Mouse (Mus musculus): ENCODE data around the gene Slc6a11. TPM values are rescaled to one million over a fixed set of nuclear protein-coding genes. Genes with fewer than 3 reads are reported as not detected.

The Slc6a11 gene
- polyA plus RNA-seq, 1 experiment from 2014 or later = 0.70 TPM

- ATAC-seq (ENCODE audit: low read depth) (no peak), DNase-seq (ENCODE audit: low spot score) (no peak)
- Histone ChIP-seq H3K4me2 (ENCODE audit: low read depth, low read length) (no peak overlapping the region), H3K27ac (replicated peaks; ENCODE audit: low read depth, low read length) (no peak overlapping the region), H3K36me3 (ENCODE audit: control insufficient read depth, insufficient read depth, low read length) (no peaks in the 10 kb centered on the region), H3K4me1 (ENCODE audit: control insufficient read depth, insufficient read depth, low read length) (no peaks in the 10 kb centered on the region), H3K9ac (ENCODE audit: low read depth, low read length) (no peak overlapping the region), H3K4me3 (ENCODE audit: low read depth, low read length) (no peak overlapping the region), H3K9me3 (ENCODE audit: control insufficient read depth, low read length) (no peaks in the 10 kb centered on the region), H3K27me3 (replicated peaks; ENCODE audit: control insufficient read depth, insufficient read depth, low read length) (no peaks in the 10 kb centered on the region)
- 80% methylated on average over 8 of the region's 8 CpGs for WGBS
These were observed 57.8 kb downstream of the Slc6a11 start for GRCm38 (mm10) chr6:114188869-114189268.

- DNase-seq (ENCODE audit: low spot score) = no peak
- ATAC-seq (ENCODE audit: low read depth) = no peak
- Histone ChIP-seq H3K9ac (ENCODE audit: low read depth, low read length) (no peak overlapping the region), H3K36me3 (ENCODE audit: control insufficient read depth, insufficient read depth, low read length) (no peaks in the 10 kb centered on the region), H3K4me1 (ENCODE audit: control insufficient read depth, insufficient read depth, low read length) (no peaks in the 10 kb centered on the region), H3K4me2 (ENCODE audit: low read depth, low read length) (no peak overlapping the region), H3K9me3 (ENCODE audit: control insufficient read depth, low read length) (no peaks in the 10 kb centered on the region), H3K4me3 (ENCODE audit: low read depth, low read length) (no peak overlapping the region), H3K27ac (replicated peaks; ENCODE audit: low read depth, low read length) (no peak overlapping the region), H3K27me3 (replicated peaks; ENCODE audit: control insufficient read depth, insufficient read depth, low read length) (no peaks in the 10 kb centered on the region)
These were observed 65.0 kb downstream of the Slc6a11 start for GRCm38 (mm10) chr6:114195998-114196397.

- no peak overlapping the region for H3K4me2 ChIP-seq (ENCODE audit: low read depth, low read length)
- WGBS = 58% methylated on average over 9 of the region's 9 CpGs
- H3K4me1 ChIP-seq (ENCODE audit: control insufficient read depth, insufficient read depth, low read length) = no peaks in the 10 kb centered on the region
- ATAC-seq (ENCODE audit: low read depth) (no peak), DNase-seq (ENCODE audit: low spot score) (peak; percentile 5)
- H3K27me3 ChIP-seq (replicated peaks; ENCODE audit: control insufficient read depth, insufficient read depth, low read length) = no peaks in the 10 kb centered on the region
- H3K9ac ChIP-seq (ENCODE audit: low read depth, low read length) = no peak overlapping the region
- no peaks in the 10 kb centered on the region for H3K9me3 ChIP-seq (ENCODE audit: control insufficient read depth, low read length)
- no peaks in the 10 kb centered on the region for H3K36me3 ChIP-seq (ENCODE audit: control insufficient read depth, insufficient read depth, low read length)
- H3K4me3 ChIP-seq (ENCODE audit: low read depth, low read length) = no peak overlapping the region
- no peak overlapping the region for H3K27ac ChIP-seq (replicated peaks; ENCODE audit: low read depth, low read length)
These were observed 68.3 kb downstream of the Slc6a11 start for GRCm38 (mm10) chr6:114199200-114199845.

GRCm38 (mm10) chr6:114204557-114204956 is 73.5 kb downstream of the Slc6a11 start:
- no peak for ATAC-seq (ENCODE audit: low read depth)

GRCm38 (mm10) chr6:114208296-114208695 is 77.3 kb downstream of the Slc6a11 start:
- H3K27me3 ChIP-seq (replicated peaks; ENCODE audit: control insufficient read depth, insufficient read depth, low read length) = no peaks in the 10 kb centered on the region
- DNase-seq (ENCODE audit: low spot score) (peak; percentile 1), ATAC-seq (ENCODE audit: low read depth) (no peak; the same call in 1 of the 2 replicates)
- no peak overlapping the region for H3K27ac ChIP-seq (replicated peaks; ENCODE audit: low read depth, low read length)
- H3K4me2 ChIP-seq (ENCODE audit: low read depth, low read length) = no peak overlapping the region
- H3K4me3 ChIP-seq (ENCODE audit: low read depth, low read length) = no peak overlapping the region
- WGBS = 77% methylated on average over 2 of the region's 2 CpGs
- no peaks in the 10 kb centered on the region for H3K4me1 ChIP-seq (ENCODE audit: control insufficient read depth, insufficient read depth, low read length)
- H3K36me3 ChIP-seq (ENCODE audit: control insufficient read depth, insufficient read depth, low read length) = no peaks in the 10 kb centered on the region
- H3K9me3 ChIP-seq (ENCODE audit: control insufficient read depth, low read length) = no peaks in the 10 kb centered on the region
- H3K9ac ChIP-seq (ENCODE audit: low read depth, low read length) = no peak overlapping the region

More at GRCm38 (mm10) chr6:114204557-114204956, 73.5 kb downstream of the Slc6a11 start:
- Histone ChIP-seq H3K27ac (replicated peaks; ENCODE audit: low read depth, low read length) (no peak overlapping the region), H3K9ac (ENCODE audit: low read depth, low read length) (no peak overlapping the region), H3K36me3 (ENCODE audit: control insufficient read depth, insufficient read depth, low read length) (no peaks in the 10 kb centered on the region), H3K9me3 (ENCODE audit: control insufficient read depth, low read length) (no peaks in the 10 kb centered on the region), H3K4me3 (ENCODE audit: low read depth, low read length) (no peak overlapping the region), H3K27me3 (replicated peaks; ENCODE audit: control insufficient read depth, insufficient read depth, low read length) (no peaks in the 10 kb centered on the region), H3K4me1 (ENCODE audit: control insufficient read depth, insufficient read depth, low read length) (no peaks in the 10 kb centered on the region), H3K4me2 (ENCODE audit: low read depth, low read length) (no peak overlapping the region)
- 81% methylated on average over 3 of the region's 3 CpGs for WGBS
- DNase-seq (ENCODE audit: low spot score) = no peak

GRCm38 (mm10) chr6:114214393-114214792 is 83.4 kb downstream of the Slc6a11 start:
- Histone ChIP-seq H3K9ac (ENCODE audit: low read depth, low read length) (no peak overlapping the region), H3K4me1 (ENCODE audit: control insufficient read depth, insufficient read depth, low read length) (no peaks in the 10 kb centered on the region), H3K27ac (replicated peaks; ENCODE audit: low read depth, low read length) (no peak overlapping the region), H3K4me2 (ENCODE audit: low read depth, low read length) (no peak overlapping the region), H3K4me3 (ENCODE audit: low read depth, low read length) (no peak overlapping the region), H3K9me3 (ENCODE audit: control insufficient read depth, low read length) (no peaks in the 10 kb centered on the region), H3K36me3 (ENCODE audit: control insufficient read depth, insufficient read depth, low read length) (no peaks in the 10 kb centered on the region), H3K27me3 (replicated peaks; ENCODE audit: control insufficient read depth, insufficient read depth, low read length) (no peaks in the 10 kb centered on the region)
- DNase-seq (ENCODE audit: low spot score) (no peak), ATAC-seq (ENCODE audit: low read depth) (no peak)
- WGBS = 71% methylated on average over 4 of the region's 4 CpGs

- no peak overlapping the region for H3K27ac ChIP-seq (replicated peaks; ENCODE audit: low read depth, low read length)
- no peaks in the 10 kb centered on the region for H3K4me1 ChIP-seq (ENCODE audit: control insufficient read depth, insufficient read depth, low read length)
- H3K9ac ChIP-seq (ENCODE audit: low read depth, low read length) = no peak overlapping the region
- H3K9me3 ChIP-seq (ENCODE audit: control insufficient read depth, low read length) = no peaks in the 10 kb centered on the region
- WGBS = 61% methylated on average over 13 of the region's 13 CpGs
- H3K4me3 ChIP-seq (ENCODE audit: low read depth, low read length) = no peak overlapping the region
- no peak overlapping the region for H3K4me2 ChIP-seq (ENCODE audit: low read depth, low read length)
- no peak for ATAC-seq (ENCODE audit: low read depth)
- no peaks in the 10 kb centered on the region for H3K36me3 ChIP-seq (ENCODE audit: control insufficient read depth, insufficient read depth, low read length)
- DNase-seq (ENCODE audit: low spot score) = peak; percentile 3
- no peaks in the 10 kb centered on the region for H3K27me3 ChIP-seq (replicated peaks; ENCODE audit: control insufficient read depth, insufficient read depth, low read length)
These were observed 85.8 kb downstream of the Slc6a11 start for GRCm38 (mm10) chr6:114216741-114217414.

GRCm38 (mm10) chr6:114224399-114224798 is 93.4 kb downstream of the Slc6a11 start:
- H3K4me3 ChIP-seq (ENCODE audit: low read depth, low read length) = no peak overlapping the region
- H3K9ac ChIP-seq (ENCODE audit: low read depth, low read length) = no peak overlapping the region
- H3K36me3 ChIP-seq (ENCODE audit: control insufficient read depth, insufficient read depth, low read length) = no peaks in the 10 kb centered on the region
- ATAC-seq (ENCODE audit: low read depth) (no peak), DNase-seq (ENCODE audit: low spot score) (peak; percentile 27)
- H3K9me3 ChIP-seq (ENCODE audit: control insufficient read depth, low read length) = no peaks in the 10 kb centered on the region
- no peak overlapping the region for H3K4me2 ChIP-seq (ENCODE audit: low read depth, low read length)
- H3K4me1 ChIP-seq (ENCODE audit: control insufficient read depth, insufficient read depth, low read length) = no peaks in the 10 kb centered on the region
- 11% methylated on average over 4 of the region's 4 CpGs for WGBS
- no peaks in the 10 kb centered on the region for H3K27me3 ChIP-seq (replicated peaks; ENCODE audit: control insufficient read depth, insufficient read depth, low read length)
- no peak overlapping the region for H3K27ac ChIP-seq (replicated peaks; ENCODE audit: low read depth, low read length)

- Histone ChIP-seq H3K9me3 (ENCODE audit: control insufficient read depth, low read length) (no peaks in the 10 kb centered on the region), H3K4me1 (ENCODE audit: control insufficient read depth, insufficient read depth, low read length) (no peaks in the 10 kb centered on the region), H3K4me2 (ENCODE audit: low read depth, low read length) (no peak overlapping the region), H3K36me3 (ENCODE audit: control insufficient read depth, insufficient read depth, low read length) (no peaks in the 10 kb centered on the region), H3K4me3 (ENCODE audit: low read depth, low read length) (no peak overlapping the region), H3K27ac (replicated peaks; ENCODE audit: low read depth, low read length) (no peak overlapping the region), H3K9ac (ENCODE audit: low read depth, low read length) (no peak overlapping the region; the same call in 1 of the 2 replicates), H3K27me3 (replicated peaks; ENCODE audit: control insufficient read depth, insufficient read depth, low read length) (no peaks in the 10 kb centered on the region)
- DNase-seq (ENCODE audit: low spot score) (peak; percentile 44), ATAC-seq (ENCODE audit: low read depth) (peak; percentile 44; the same call in 1 of the 2 replicates)
- WGBS = 0% methylated on average over 2 of the region's 2 CpGs
These were observed 96.3 kb downstream of the Slc6a11 start for GRCm38 (mm10) chr6:114227378-114227777.
